Mouse (Mus musculus) cortical plate, adult 2 months (tissue): ENCODE data around the gene Hdgfl3.

Experiments used
- CTCF ChIP-seq: fragments of 200-500 bp; IDR thresholded peaks from 2 replicates; pipeline ENCODE4 v1.5.1; 2011; ENCODE audit warnings: mild to moderate bottlenecking, control low read depth, low read length; ENCODE audit not compliant: insufficient read depth; ENCODE audit errors: extremely low read depth
- POLR2A ChIP-seq: fragments of 200-500 bp; IDR thresholded peaks from 2 replicates; pipeline ENCODE4 v1.6.1; 2011; ENCODE audit warnings: mild to moderate bottlenecking, low read length, control low read depth; ENCODE audit not compliant: insufficient read depth; ENCODE audit errors: extremely low read depth

GRCm38 (mm10) chr7:81855694-81856093 lies 78.6 kb downstream of the Hdgfl3 start, which contains the start of gene Gm10160:
- no peak for TF ChIP-seq POLR2A
- TF ChIP-seq CTCF = no peak
